Mouse (Mus musculus): ENCODE results near the gene Olfr1350. TPM values are rescaled to one million over a fixed set of nuclear protein-coding genes. Genes with fewer than 3 reads are reported as not detected.
"Not testable (repeated sequence)": the region's sequence is repeated elsewhere in the genome, so short reads cannot be mapped to it uniquely, and the experiment has no call there.

The Olfr1350 gene
- not detected in 2 replicates for polyA plus RNA-seq (2012; rRNA removed)

DNA sequence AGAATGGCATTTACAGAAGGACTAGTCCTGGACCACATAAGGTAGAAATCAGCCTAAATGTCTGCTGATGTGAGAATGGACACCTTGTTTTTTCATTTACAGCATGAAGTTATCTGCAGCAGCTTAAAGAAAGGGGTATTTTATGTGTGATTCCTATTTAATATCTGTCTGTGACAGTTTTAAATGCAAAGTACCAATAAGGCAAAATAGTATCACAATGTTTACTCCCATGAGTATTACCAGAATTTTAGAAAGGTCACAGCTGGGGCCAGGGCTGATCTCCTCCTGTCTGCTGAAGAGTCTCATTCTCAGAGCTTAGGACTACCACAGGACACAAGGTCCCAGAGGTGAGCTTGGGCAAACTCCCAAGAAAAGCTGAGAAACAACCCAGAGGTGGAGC lies at the start of gene Olfr1350:
Olfr1350 (plus strand) TSS at position 301 of the 400 bp plus-strand sequence.
- no peak for DNase-seq (ENCODE audit: low read depth)

DNA sequence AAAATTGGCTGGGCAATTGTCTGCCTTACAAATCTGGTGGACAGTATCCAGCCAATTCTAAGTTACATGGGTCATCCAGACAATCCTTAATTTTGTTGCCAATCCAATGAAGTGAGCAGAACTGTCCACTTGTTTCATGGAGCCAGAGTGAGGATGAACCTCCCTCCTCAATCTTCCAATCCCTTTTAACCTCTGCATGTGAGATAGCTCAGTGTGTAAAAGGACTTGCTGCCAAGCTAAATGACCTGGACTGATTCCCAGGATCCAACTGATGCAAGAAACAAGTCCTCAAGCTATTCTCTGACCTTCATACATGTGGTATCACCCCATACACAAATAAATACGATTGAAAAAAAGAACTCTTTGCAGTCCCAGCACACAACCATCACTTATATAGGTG lies 43.0 kb upstream of the Olfr1350 start:
- DNase-seq (ENCODE audit: low read depth) = no peak

DNA sequence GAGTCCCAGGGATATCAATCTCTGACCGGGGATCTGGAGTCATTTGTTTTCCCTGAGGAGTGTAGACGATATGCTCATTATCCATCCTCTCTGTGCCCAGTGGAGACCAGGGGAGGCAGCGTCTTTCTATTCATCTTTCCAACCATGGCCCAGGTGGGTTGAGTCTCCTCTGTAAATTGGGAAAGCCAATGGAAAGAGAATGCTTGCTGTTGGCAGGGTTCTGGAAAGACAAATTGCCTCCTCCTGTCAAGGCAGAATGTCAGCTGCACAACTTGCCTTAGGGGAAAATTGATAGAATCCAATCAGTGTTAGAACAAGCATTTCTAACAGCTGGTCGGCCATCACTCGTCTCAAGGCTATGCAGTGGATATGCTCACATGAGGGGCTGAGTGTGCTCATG lies 41.8 kb upstream of the Olfr1350 start, which contains the start of gene Olfr1349:
Olfr1349 (minus strand) TSS at position 101 of the 400 bp plus-strand sequence.
- DNase-seq (ENCODE audit: low read depth) = no peak

DNA sequence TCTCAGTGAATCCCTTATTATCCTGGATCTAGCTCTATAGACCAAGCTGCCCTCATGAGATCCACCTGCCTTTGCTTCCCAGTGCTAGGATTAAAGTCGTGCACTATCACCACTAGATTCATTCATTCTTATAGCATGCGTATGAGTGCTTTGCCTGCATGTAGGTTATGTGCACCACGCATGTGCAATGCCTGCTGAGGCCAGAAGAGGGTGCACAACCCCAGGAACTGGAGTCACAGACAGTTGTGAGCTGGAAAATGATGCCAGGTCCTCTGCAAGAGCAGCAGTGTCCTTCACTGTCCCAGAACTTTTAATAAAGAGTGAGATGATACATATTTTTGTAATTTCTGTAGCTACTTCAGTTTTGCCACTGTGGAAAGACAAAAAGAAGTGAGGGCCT lies 39.6 kb upstream of the Olfr1350 start:
- DNase-seq (ENCODE audit: low read depth) = no peak

DNA sequence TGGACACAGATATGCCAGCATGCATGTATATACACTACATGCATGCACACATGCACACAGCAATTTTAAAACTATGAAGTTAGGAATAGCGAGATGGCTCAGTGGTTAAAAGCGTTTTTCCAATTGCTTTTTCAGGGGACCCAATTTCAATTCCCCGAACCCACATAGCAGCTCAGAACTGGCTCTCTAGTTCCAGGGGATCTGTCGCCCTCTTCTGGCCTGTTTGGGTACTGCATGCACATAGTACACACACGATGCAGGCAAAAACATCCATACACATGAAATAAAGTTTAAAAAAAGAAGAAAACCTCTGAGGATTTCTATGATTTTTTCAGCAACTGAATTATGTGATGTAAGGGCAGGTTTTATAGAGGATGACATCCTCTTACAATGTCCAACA lies 38.5 kb upstream of the Olfr1350 start:
- DNase-seq (ENCODE audit: low read depth) = no peak

DNA sequence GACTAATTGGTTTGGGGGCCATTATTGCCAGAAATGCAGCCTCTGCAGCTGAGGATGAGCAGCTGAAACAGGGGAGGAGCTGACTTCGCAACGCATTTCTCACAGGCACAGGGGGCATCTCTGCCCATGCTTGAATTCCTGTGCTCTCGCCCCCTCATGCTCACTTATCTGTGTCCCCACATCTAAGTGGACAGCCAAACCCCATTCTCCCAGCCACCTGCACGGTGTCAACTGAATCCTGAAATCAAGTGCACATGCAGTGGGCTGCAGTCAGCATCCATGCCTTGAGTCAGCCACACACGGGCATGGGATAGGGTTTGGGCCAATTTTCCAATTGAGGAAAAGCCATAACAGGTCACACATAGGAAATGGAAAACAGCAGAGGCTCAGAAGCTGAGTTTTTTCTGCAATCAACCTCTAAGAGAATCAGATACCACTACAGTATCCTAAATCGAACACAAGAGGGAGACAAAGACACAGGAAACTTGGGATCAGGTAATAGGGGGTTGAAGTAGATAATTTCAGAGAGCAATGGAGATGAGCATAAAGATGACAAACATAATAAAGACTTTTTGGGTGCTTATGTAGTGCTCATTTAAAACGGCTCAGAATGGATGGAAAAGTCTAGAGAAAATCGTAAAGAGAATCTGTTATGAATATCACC lies 21.6 kb downstream of the Olfr1350 start:
- no peak for DNase-seq (ENCODE audit: low read depth)

DNA sequence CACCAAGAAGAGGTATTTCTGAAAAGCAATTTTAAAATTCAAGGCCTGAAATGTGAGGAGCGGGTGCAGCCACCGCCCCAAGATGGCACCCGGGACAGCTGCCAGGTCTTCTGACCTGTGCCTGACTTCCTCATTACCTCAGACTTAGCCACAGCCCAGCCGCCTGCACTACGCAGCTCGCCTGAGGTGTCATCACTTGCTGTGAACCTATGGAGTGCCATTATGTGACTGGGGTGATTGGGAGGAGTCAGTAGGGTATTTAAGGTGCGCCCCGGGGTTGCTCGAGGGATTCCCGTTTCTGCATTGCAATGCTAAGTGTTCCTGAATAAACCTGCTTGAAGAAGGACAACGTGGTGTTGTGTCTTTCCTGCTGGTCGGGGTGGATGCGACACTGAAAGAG lies 24.1 kb downstream of the Olfr1350 start:
- DNase-seq (ENCODE audit: low read depth) = not testable (repeated sequence)

DNA sequence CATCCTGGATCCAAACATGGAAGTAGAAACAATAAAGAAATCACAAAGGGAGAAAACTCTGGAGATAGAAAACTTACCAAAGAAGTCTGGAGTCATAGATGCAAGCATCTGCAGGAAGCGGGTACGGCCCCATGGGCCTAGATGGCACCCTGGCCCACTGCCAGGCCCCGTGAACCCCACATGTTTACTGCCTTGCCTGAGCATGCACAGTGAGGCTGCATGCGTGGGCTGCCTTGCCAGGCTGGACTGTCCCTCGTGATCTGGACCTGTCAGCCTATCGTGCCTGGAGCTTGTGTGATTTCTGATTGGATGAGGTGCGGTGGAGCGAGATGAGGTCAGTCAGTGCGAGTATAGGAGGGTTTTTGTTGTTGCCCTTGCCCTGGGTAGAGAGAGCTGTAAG lies 38.7 kb downstream of the Olfr1350 start:
- DNase-seq (ENCODE audit: low read depth) = no peak

Other genes starting within 250 kb of the Olfr1350 start
- gene Zfp583, start 233.6 kb upstream of the Olfr1350 start, polyA plus RNA-seq (2012; rRNA removed) = 0.96 and 1.1 TPM in 2 replicates
- gene Gm3854, start 221.1 kb upstream of the Olfr1350 start, polyA plus RNA-seq (2012; rRNA removed) = 0.14 and 0.18 TPM in 2 replicates
- 0.49 and 0.90 TPM in 2 replicates for gene Zfp78, start 201.6 kb upstream of the Olfr1350 start, polyA plus RNA-seq (2012; rRNA removed)
- 3.0 and 3.3 TPM in 2 replicates for gene Zfp28, start 181.5 kb upstream of the Olfr1350 start, polyA plus RNA-seq (2012; rRNA removed)
- gene Smim17, start 166.1 kb upstream of the Olfr1350 start, polyA plus RNA-seq (2012; rRNA removed) = not detected in 2 replicates
- 0.03 TPM in 1 of 2 replicates, not detected in the other for gene Gm20715, start 154.6 kb upstream of the Olfr1350 start, polyA plus RNA-seq (2012; rRNA removed)
- not detected in 2 replicates for gene Olfr1344, start 126.2 kb upstream of the Olfr1350 start, polyA plus RNA-seq (2012; rRNA removed)
- gene Olfr1336, start 108.7 kb upstream of the Olfr1350 start, polyA plus RNA-seq (2012; rRNA removed) = not detected in 2 replicates
- gene Olfr1346, start 97.7 kb upstream of the Olfr1350 start, polyA plus RNA-seq (2012; rRNA removed) = not detected in 2 replicates
- 0.11 and 0.18 TPM in 2 replicates for gene Olfr5, start 77.9 kb upstream of the Olfr1350 start, polyA plus RNA-seq (2012; rRNA removed)
- gene Olfr1347, start 65.1 kb upstream of the Olfr1350 start, polyA plus RNA-seq (2012; rRNA removed) = not detected in 2 replicates
- 0.22 and 0.49 TPM in 2 replicates for gene Olfr1348, start 56.1 kb upstream of the Olfr1350 start, polyA plus RNA-seq (2012; rRNA removed)
- 0.57 and 0.69 TPM in 2 replicates for gene Olfr1349, start 41.9 kb upstream of the Olfr1350 start, polyA plus RNA-seq (2012; rRNA removed)
- 0.35 and 0.84 TPM in 2 replicates for gene Zim1, start 131.6 kb downstream of the Olfr1350 start, polyA plus RNA-seq (2012; rRNA removed)
- gene Peg3, start 165.6 kb downstream of the Olfr1350 start, polyA plus RNA-seq (2012; rRNA removed) = 8.6 and 8.9 TPM in 2 replicates
- 0.04 TPM in 1 of 2 replicates, not detected in the other for gene Usp29, start 165.7 kb downstream of the Olfr1350 start, polyA plus RNA-seq (2012; rRNA removed)